Mouse (Mus musculus): ENCODE measurements around the gene Pdhb. TPM values are rescaled to one million over a fixed set of nuclear protein-coding genes. Genes with fewer than 3 reads are reported as not detected.
A peak's percentile ranks its signal among the peaks of the same experiment; 100 is the strongest.

Gene Pdhb
- polyA plus RNA-seq (2015; fragmentation: Nextera tagmentation; extraction: Ambion mirVana): 460 and 512 TPM in 2 replicates

- ATAC-seq (ENCODE audit: extremely low read depth, insufficient number of reproducible peaks, low FRiP score, low TSS enrichment): peak; percentile 99
- Histone ChIP-seq H3K27me3 (replicated peaks) (no peaks in the 10 kb centered on the region), H3K36me3 (peaks cover 36% of the 10 kb centered on the region), H3K4me3 (peak within 1 kb of the TSS; percentile 93), H3K4me2 (peak within 1 kb of the TSS; percentile 79), H3K27ac (replicated peaks) (peak within 1 kb of the TSS; percentile 94), H3K4me1 (peaks cover 14% of the 10 kb centered on the region), H3K9me3 (no peaks in the 10 kb centered on the region), H3K9ac (peak within 1 kb of the TSS; percentile 97)
- under 1% methylated on average over 64 of the region's 64 CpGs for WGBS
Measured at GRCm38 (mm10) chr14:8172507-8173410, at the start of gene Pdhb. Pdhb (minus strand) TSS chr14:8173025.

- H3K4me2 ChIP-seq: no peak overlapping the region
- H3K27ac ChIP-seq (replicated peaks): no peak overlapping the region
- no peak overlapping the region for H3K4me3 ChIP-seq
- no peak for ATAC-seq (ENCODE audit: extremely low read depth, insufficient number of reproducible peaks, low FRiP score, low TSS enrichment)
- peaks cover 27% of the 10 kb centered on the region for H3K36me3 ChIP-seq
- no peaks in the 10 kb centered on the region for H3K27me3 ChIP-seq (replicated peaks)
- H3K9me3 ChIP-seq: no peaks in the 10 kb centered on the region
- no peak overlapping the region for H3K9ac ChIP-seq
- H3K4me1 ChIP-seq: peaks cover 13% of the 10 kb centered on the region
- WGBS: 90% methylated on average over 16 of the region's 16 CpGs
Measured at GRCm38 (mm10) chr14:8222561-8222960, 49.7 kb upstream of the Pdhb start.

- Histone ChIP-seq H3K27ac (replicated peaks) (no peak overlapping the region), H3K4me2 (no peak overlapping the region), H3K4me1 (peaks cover 17% of the 10 kb centered on the region), H3K36me3 (peaks cover 27% of the 10 kb centered on the region), H3K9me3 (no peaks in the 10 kb centered on the region), H3K27me3 (replicated peaks) (no peaks in the 10 kb centered on the region), H3K4me3 (no peak overlapping the region), H3K9ac (no peak overlapping the region)
- 82% methylated on average over 2 of the region's 2 CpGs for WGBS
- ATAC-seq (ENCODE audit: extremely low read depth, insufficient number of reproducible peaks, low FRiP score, low TSS enrichment): no peak
Measured at GRCm38 (mm10) chr14:8220912-8221311, 48.1 kb upstream of the Pdhb start.

- H3K4me2 ChIP-seq: no peak overlapping the region
- no peak overlapping the region for H3K9ac ChIP-seq
- no peaks in the 10 kb centered on the region for H3K9me3 ChIP-seq
- H3K27ac ChIP-seq (replicated peaks): no peak overlapping the region
- no peak overlapping the region for H3K4me3 ChIP-seq
- WGBS: 53% methylated on average over 7 of the region's 7 CpGs
- ATAC-seq (ENCODE audit: extremely low read depth, insufficient number of reproducible peaks, low FRiP score, low TSS enrichment): no peak
- H3K27me3 ChIP-seq (replicated peaks): no peaks in the 10 kb centered on the region
- H3K36me3 ChIP-seq: peaks cover 27% of the 10 kb centered on the region
- H3K4me1 ChIP-seq: peaks cover 23% of the 10 kb centered on the region
Measured at GRCm38 (mm10) chr14:8220306-8220705, 47.5 kb upstream of the Pdhb start.

- no peak overlapping the region for H3K4me2 ChIP-seq
- no peaks in the 10 kb centered on the region for H3K9me3 ChIP-seq
- no peaks in the 10 kb centered on the region for H3K27me3 ChIP-seq (replicated peaks)
- no peak for ATAC-seq (ENCODE audit: extremely low read depth, insufficient number of reproducible peaks, low FRiP score, low TSS enrichment)
- H3K4me1 ChIP-seq: peaks cover 27% of the 10 kb centered on the region
- WGBS: 86% methylated on average over 11 of the region's 11 CpGs
- H3K9ac ChIP-seq: no peak overlapping the region
- no peak overlapping the region for H3K4me3 ChIP-seq
- peaks cover 27% of the 10 kb centered on the region for H3K36me3 ChIP-seq
- no peak overlapping the region for H3K27ac ChIP-seq (replicated peaks)
Measured at GRCm38 (mm10) chr14:8219876-8220275, 47.1 kb upstream of the Pdhb start.

GRCm38 (mm10) chr14:8218730-8219380, 46.0 kb upstream of the Pdhb start:
- H3K27me3 ChIP-seq (replicated peaks): no peaks in the 10 kb centered on the region
- H3K4me2 ChIP-seq: no peak overlapping the region
- H3K27ac ChIP-seq (replicated peaks): 0 out of 2 replicates have a peak overlapping the region, but pooled peaks have one; percentile 17
- no peaks in the 10 kb centered on the region for H3K9me3 ChIP-seq
- 44% methylated on average over 10 of the region's 10 CpGs for WGBS
- H3K36me3 ChIP-seq: peaks cover 24% of the 10 kb centered on the region
- H3K9ac ChIP-seq: no peak overlapping the region; the same call in 1 of the 2 replicates
- H3K4me3 ChIP-seq: no peak overlapping the region
- ATAC-seq (ENCODE audit: extremely low read depth, insufficient number of reproducible peaks, low FRiP score, low TSS enrichment): no peak
- H3K4me1 ChIP-seq: peaks cover 29% of the 10 kb centered on the region

- Histone ChIP-seq H3K4me2 (no peak overlapping the region), H3K4me1 (peaks cover 29% of the 10 kb centered on the region), H3K36me3 (peaks cover 24% of the 10 kb centered on the region), H3K27me3 (replicated peaks) (no peaks in the 10 kb centered on the region), H3K9me3 (no peaks in the 10 kb centered on the region), H3K27ac (replicated peaks) (no peak overlapping the region), H3K9ac (no peak overlapping the region), H3K4me3 (no peak overlapping the region)
- no peak for ATAC-seq (ENCODE audit: extremely low read depth, insufficient number of reproducible peaks, low FRiP score, low TSS enrichment)
- WGBS: 67% methylated on average over 7 of the region's 7 CpGs
Measured at GRCm38 (mm10) chr14:8218238-8218637, 45.4 kb upstream of the Pdhb start.

- Histone ChIP-seq H3K9me3 (no peaks in the 10 kb centered on the region), H3K27ac (replicated peaks) (no peak overlapping the region), H3K4me2 (peak overlapping the region; percentile 95), H3K9ac (no peak overlapping the region), H3K36me3 (peaks cover 3% of the 10 kb centered on the region), H3K27me3 (replicated peaks) (no peaks in the 10 kb centered on the region), H3K4me3 (peak overlapping the region; percentile 75), H3K4me1 (peaks cover 29% of the 10 kb centered on the region)
- no peak for ATAC-seq (ENCODE audit: extremely low read depth, insufficient number of reproducible peaks, low FRiP score, low TSS enrichment)
- 70% methylated on average over 5 of the region's 5 CpGs for WGBS
Measured at GRCm38 (mm10) chr14:8216100-8216499, 43.3 kb upstream of the Pdhb start.

GRCm38 (mm10) chr14:8215208-8215778, 42.5 kb upstream of the Pdhb start:
- 15% methylated on average over 21 of the region's 21 CpGs for WGBS
- H3K4me1 ChIP-seq: peaks cover 29% of the 10 kb centered on the region
- H3K27me3 ChIP-seq (replicated peaks): no peaks in the 10 kb centered on the region
- H3K9me3 ChIP-seq: no peaks in the 10 kb centered on the region
- peak overlapping the region; percentile 95 for H3K4me2 ChIP-seq
- peak overlapping the region; percentile 75 for H3K4me3 ChIP-seq
- peak overlapping the region; percentile 99 for H3K9ac ChIP-seq
- no peaks in the 10 kb centered on the region for H3K36me3 ChIP-seq
- ATAC-seq (ENCODE audit: extremely low read depth, insufficient number of reproducible peaks, low FRiP score, low TSS enrichment): no peak
- H3K27ac ChIP-seq (replicated peaks): no peak overlapping the region

- Histone ChIP-seq H3K36me3 (no peaks in the 10 kb centered on the region), H3K27me3 (replicated peaks) (no peaks in the 10 kb centered on the region), H3K4me1 (peaks cover 29% of the 10 kb centered on the region), H3K27ac (replicated peaks) (peak overlapping the region; percentile 95), H3K4me3 (peak overlapping the region; percentile 75), H3K9ac (peak overlapping the region; percentile 99), H3K9me3 (no peaks in the 10 kb centered on the region), H3K4me2 (peak overlapping the region; percentile 95)
- 2% methylated on average over 60 of the region's 63 CpGs for WGBS
- ATAC-seq (ENCODE audit: extremely low read depth, insufficient number of reproducible peaks, low FRiP score, low TSS enrichment): peak; percentile 73
Measured at GRCm38 (mm10) chr14:8214299-8215207, 41.7 kb upstream of the Pdhb start.
